Mouse (Mus musculus) frontal cortex, adult (tissue): Measurements from ENCODE around the gene Cftr.

ENCODE experiments used
- ATAC-seq: cut with Nextera tagmentation; 2 replicates; pipeline ENCODE4 v1.9.2; 2017; ENCODE audit warnings: mild to moderate bottlenecking, moderate library complexity, mixed read lengths; ENCODE audit not compliant: low TSS enrichment

The Cftr gene

GRCm38 (mm10) chr6:18314365-18314943 lies 144.0 kb downstream of the Cftr start:
- no peak for ATAC-seq

- peak; percentile 97 for ATAC-seq
These were observed 152.5 kb downstream of the Cftr start for GRCm38 (mm10) chr6:18322950-18323349.

DNA sequence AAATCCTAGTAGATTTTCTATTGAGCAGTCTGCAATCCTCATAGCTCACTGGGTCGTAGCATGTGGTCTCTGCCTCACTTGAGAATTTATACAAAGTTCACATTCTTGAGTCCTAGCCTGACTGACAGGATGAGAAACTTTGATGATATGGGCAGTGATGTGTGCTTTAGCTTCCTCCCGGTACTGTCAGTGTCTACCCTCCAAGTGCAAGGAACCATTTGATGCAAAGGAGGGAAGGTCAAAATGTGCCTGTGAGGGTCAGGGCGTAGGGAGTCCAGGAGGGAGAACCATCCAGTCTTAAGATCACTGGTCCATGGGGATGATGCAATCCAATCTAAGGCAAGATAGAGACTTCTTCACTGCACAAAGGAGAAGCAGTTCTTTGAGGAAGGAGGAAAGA lies 164.9 kb downstream of the Cftr start:
- ATAC-seq: no peak

GRCm38 (mm10) chr6:18338307-18338706 lies 167.8 kb downstream of the Cftr start:
- ATAC-seq: no peak

DNA sequence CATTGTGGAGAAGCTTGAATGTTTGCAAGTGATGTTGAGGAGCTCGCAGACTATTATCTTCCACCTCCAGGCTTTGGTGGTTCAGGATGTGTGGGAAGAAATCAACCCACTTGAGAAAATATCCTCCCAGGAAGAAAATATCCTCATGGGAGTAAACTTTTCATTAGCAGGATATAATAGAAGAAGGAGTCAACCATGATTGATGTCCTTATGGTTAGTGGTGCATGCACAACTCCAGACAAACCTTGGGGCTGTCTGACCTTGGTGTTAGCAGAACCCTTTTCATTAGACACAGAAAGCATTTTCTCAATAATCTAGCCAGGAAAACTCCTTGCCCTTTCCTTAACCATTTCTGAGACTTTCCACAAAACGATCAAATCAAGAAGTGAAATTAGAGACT lies 173.8 kb downstream of the Cftr start:
- ATAC-seq: no peak

DNA sequence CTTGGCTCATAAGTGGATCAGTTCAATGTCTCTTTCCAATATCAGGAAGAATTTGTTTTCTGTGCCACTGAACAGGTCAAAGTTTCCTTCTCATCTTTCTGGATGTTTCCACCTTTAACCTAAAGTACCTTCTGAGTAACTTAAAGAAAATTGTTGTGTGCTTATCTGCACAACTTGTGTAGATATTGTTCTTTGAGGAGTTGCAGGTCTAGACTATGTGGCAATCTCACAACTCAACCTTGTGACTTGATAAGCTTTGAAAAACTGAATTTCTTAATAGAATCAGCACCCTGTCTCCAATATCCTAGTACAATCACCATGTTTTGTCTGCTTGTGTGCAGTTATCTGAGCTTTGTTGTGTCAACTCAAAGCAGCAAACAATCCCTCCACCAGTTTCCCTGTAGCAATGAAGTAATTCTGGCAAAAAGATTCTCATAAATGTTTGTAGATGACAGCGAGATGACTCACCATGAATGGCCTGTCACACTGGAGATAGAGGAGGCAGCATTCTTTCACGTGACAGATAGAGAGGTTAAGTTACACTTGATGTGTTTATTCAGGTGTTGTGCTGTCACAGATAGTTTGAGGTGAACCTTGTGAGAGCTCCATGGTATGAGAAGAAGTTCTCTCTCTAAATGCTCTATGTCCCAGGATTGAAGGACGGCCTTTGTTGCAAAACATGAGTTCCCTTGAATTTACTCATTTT lies 178.8 kb downstream of the Cftr start:
- ATAC-seq: no peak

DNA sequence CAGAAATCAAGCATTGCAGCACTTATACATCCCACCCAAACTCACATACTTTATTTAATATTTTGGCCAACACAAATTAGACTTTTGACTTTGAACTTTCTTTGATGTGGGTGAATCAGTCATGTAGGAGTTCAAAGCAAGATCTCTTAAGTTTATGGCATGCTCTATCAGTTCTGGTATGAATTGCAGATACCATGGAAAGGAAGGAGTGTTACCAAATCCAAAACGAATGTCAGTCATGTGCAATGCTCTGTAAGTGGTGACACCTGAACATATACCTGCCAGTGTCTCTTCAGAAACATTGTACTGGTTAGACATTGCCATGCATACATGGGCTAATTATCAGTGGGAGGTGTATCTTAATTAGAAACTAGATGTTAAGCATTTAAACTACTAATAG lies 189.7 kb downstream of the Cftr start:
- ATAC-seq: no peak

GRCm38 (mm10) chr6:18360955-18361354 lies 190.5 kb downstream of the Cftr start:
- ATAC-seq: no peak

DNA sequence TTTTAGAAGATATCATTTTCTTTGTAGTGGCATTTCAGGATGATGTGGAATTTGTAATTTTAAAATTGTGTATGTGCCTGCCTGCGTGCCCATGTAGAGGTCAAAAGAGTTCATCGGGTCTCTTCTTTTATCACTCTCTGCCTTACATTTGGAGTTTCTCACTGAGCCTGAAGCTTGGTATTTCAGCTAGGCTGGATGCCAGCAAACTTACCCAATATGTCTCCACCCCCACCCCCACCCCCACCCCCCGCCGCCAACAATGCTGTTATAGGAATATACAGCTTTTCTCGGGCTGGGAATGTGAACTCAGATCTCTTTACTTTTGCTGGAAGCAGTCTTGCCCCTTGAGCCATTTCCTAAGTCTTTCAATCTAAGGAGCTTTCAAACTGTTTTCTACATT lies 191.7 kb downstream of the Cftr start:
- ATAC-seq: no peak

- ATAC-seq: no peak
These were observed 198.6 kb downstream of the Cftr start for GRCm38 (mm10) chr6:18369054-18369453.

DNA sequence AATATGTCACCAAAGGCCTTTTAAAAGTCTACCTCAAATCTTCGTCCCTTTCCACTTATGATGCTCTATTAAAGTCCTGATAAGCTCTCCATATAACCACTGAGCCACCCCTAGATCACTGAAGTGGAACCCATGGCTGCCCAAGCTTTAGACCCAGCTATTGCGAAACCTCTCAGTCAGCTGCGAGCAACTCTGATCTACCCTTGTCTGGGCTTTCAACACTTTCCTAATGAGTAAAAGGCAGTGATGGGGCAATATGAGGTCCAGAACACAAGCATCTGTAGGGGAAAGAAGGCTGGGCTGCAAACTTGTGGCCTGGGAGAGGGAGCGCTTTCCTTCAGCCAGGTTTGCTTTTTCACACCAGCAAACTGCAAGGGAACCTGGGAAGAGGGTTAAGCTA lies 199.2 kb downstream of the Cftr start:
- ATAC-seq: no peak
